Mouse (Mus musculus): ENCODE results near the gene Apol6. TPM values are rescaled to one million over a fixed set of nuclear protein-coding genes. Genes with fewer than 3 reads are reported as not detected.

Gene Apol6
- polyA plus RNA-seq, 1 experiment from 2014 or later, result not detected

DNA sequence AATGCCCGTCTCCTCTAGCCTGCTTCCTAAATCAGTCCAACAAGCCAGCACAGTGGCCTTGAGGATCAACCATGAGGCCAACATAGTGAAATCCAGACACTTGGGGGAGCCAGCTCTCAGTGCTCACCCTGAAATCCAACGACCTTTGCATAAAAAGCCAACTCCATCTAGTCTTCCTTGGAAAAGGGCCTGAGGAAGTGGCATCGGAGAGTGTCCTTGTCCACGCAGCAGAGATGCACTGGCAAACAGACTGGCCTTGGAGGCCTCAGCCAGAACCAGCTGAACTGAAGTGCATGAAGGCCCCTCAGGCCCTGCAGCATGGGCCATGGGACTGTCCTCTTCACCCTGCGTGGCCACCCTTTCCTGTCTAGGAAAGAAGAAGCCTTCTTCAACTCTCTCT lies 36.9 kb downstream of the Apol6 start:
- peaks cover 58% of the 10 kb centered on the region for H3K36me3 ChIP-seq (ENCODE audit: control insufficient read depth, insufficient read depth, low read length)
- no peak overlapping the region for H3K4me3 ChIP-seq (ENCODE audit: low read length)
- H3K27me3 ChIP-seq (ENCODE audit: control insufficient read depth, insufficient read depth, low read length), result no peaks in the 10 kb centered on the region
- H3K4me2 ChIP-seq (replicated peaks; ENCODE audit: low read depth, low read length), result no peak overlapping the region
- 72% methylated on average over 5 of the region's 5 CpGs for WGBS
- ATAC-seq (ENCODE audit: low FRiP score, low TSS enrichment), result no peak
- no peak overlapping the region for H3K9ac ChIP-seq (ENCODE audit: low read depth, low read length)
- no peaks in the 10 kb centered on the region for H3K4me1 ChIP-seq (ENCODE audit: control insufficient read depth, insufficient read depth, low read length)
- no peaks in the 10 kb centered on the region for H3K9me3 ChIP-seq (ENCODE audit: control insufficient read depth, low read length)
- no peak overlapping the region for H3K27ac ChIP-seq (ENCODE audit: low read depth, low read length)

DNA sequence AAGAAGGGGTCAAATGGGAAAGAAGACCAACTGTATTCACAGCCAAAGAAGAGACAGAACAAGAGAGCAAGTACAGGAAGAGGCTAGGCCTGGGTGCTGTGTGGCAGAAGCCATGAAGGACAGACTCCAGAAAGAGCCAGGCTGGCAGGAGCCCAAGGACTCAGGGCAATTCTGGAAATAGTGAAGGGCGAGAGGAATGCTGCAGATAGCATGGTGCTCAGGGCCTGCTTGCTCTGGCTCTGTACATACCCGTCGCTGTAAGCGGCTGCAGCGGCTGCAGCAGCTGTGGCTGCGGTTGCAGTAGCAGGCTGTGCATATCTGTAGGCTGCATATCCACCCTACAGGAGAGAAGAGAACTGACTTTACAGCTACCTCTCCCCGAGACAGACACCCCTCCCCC lies 41.3 kb downstream of the Apol6 start:
- H3K4me3 ChIP-seq (ENCODE audit: low read length), result no peak overlapping the region
- no peak overlapping the region for H3K4me2 ChIP-seq (replicated peaks; ENCODE audit: low read depth, low read length)
- H3K9me3 ChIP-seq (ENCODE audit: control insufficient read depth, low read length), result no peaks in the 10 kb centered on the region
- H3K27me3 ChIP-seq (ENCODE audit: control insufficient read depth, insufficient read depth, low read length), result no peaks in the 10 kb centered on the region
- H3K27ac ChIP-seq (ENCODE audit: low read depth, low read length), result no peak overlapping the region
- peaks cover 58% of the 10 kb centered on the region for H3K36me3 ChIP-seq (ENCODE audit: control insufficient read depth, insufficient read depth, low read length)
- H3K9ac ChIP-seq (ENCODE audit: low read depth, low read length), result no peak overlapping the region
- 97% methylated on average over 7 of the region's 7 CpGs for WGBS
- no peak for ATAC-seq (ENCODE audit: low FRiP score, low TSS enrichment)
- H3K4me1 ChIP-seq (ENCODE audit: control insufficient read depth, insufficient read depth, low read length), result no peaks in the 10 kb centered on the region

DNA sequence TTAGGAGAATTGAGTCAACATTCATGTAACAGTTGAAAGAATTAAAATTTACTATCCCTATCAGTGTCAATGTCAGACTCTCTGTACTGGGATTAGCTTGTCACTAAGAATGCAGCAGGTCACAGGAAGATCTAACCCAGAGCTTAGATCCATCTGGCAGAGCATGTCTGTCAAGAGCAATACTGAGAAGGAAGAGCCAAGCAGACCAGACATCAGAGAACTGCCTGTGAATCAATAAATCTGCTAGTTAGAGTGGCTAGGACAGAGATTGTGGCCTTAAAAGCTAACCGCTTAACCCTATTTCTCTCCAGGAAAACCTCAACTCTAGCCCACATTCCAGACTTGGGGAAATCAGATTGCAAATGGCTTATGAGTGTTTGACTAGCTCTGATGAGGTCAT lies 42.0 kb downstream of the Apol6 start:
- Histone ChIP-seq H3K9ac (ENCODE audit: low read depth, low read length) (no peak overlapping the region), H3K4me2 (replicated peaks; ENCODE audit: low read depth, low read length) (no peak overlapping the region), H3K4me1 (ENCODE audit: control insufficient read depth, insufficient read depth, low read length) (no peaks in the 10 kb centered on the region), H3K36me3 (ENCODE audit: control insufficient read depth, insufficient read depth, low read length) (peaks cover 59% of the 10 kb centered on the region), H3K9me3 (ENCODE audit: control insufficient read depth, low read length) (no peaks in the 10 kb centered on the region), H3K4me3 (ENCODE audit: low read length) (no peak overlapping the region), H3K27ac (ENCODE audit: low read depth, low read length) (no peak overlapping the region), H3K27me3 (ENCODE audit: control insufficient read depth, insufficient read depth, low read length) (no peaks in the 10 kb centered on the region)
- no peak for ATAC-seq (ENCODE audit: low FRiP score, low TSS enrichment)
- WGBS, result 93% methylated on average over 1 of the region's 1 CpGs

DNA sequence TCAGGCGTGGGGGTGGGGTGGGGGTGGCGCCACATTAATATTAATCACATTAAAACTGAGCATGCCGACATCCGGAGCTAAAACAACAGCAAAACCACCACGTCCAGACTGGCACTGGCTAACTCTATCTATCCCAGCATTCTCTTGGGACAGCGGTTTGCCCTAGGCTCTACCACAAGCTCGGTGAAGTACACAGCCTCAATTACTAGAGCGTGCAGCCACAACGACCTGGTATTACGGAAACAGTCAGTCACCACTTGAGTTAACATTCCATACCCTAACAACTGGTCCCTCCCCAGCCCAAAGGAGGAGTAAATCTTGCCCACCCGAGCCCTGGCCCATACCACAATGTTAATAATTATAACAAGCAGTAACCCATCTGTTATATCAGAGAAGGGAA lies 44.7 kb downstream of the Apol6 start:
- Histone ChIP-seq H3K27me3 (ENCODE audit: control insufficient read depth, insufficient read depth, low read length) (no peaks in the 10 kb centered on the region), H3K4me3 (ENCODE audit: low read length) (no peak overlapping the region), H3K36me3 (ENCODE audit: control insufficient read depth, insufficient read depth, low read length) (peaks cover 63% of the 10 kb centered on the region), H3K9me3 (ENCODE audit: control insufficient read depth, low read length) (no peaks in the 10 kb centered on the region), H3K9ac (ENCODE audit: low read depth, low read length) (no peak overlapping the region), H3K4me1 (ENCODE audit: control insufficient read depth, insufficient read depth, low read length) (no peaks in the 10 kb centered on the region), H3K27ac (ENCODE audit: low read depth, low read length) (no peak overlapping the region), H3K4me2 (replicated peaks; ENCODE audit: low read depth, low read length) (no peak overlapping the region)
- no peak for ATAC-seq (ENCODE audit: low FRiP score, low TSS enrichment)
- WGBS, result 51% methylated on average over 11 of the region's 11 CpGs

DNA sequence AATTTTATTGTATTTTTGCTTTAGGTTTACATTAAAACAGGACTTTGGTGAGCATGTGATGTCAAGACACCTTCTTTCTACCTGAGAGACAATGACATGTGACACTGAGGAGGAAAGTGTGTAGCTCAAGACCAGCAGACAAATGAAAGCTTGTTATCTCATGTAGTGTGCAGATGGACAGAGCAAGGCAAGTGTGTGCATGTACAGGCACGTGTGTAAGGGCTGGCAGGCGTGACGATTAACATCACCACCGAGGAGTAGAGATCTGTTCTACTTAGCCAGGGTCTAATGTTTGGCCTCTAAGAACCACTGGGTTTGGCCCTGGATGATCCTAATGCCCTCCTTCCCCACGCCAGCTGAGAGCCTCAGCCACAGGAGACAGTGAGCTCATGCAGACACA lies 46.0 kb downstream of the Apol6 start:
- Histone ChIP-seq H3K27me3 (ENCODE audit: control insufficient read depth, insufficient read depth, low read length) (no peaks in the 10 kb centered on the region), H3K4me1 (ENCODE audit: control insufficient read depth, insufficient read depth, low read length) (no peaks in the 10 kb centered on the region), H3K9ac (ENCODE audit: low read depth, low read length) (no peak overlapping the region), H3K4me2 (replicated peaks; ENCODE audit: low read depth, low read length) (no peak overlapping the region), H3K27ac (ENCODE audit: low read depth, low read length) (no peak overlapping the region), H3K9me3 (ENCODE audit: control insufficient read depth, low read length) (no peaks in the 10 kb centered on the region), H3K4me3 (ENCODE audit: low read length) (no peak overlapping the region), H3K36me3 (ENCODE audit: control insufficient read depth, insufficient read depth, low read length) (peaks cover 63% of the 10 kb centered on the region)
- 84% methylated on average over 5 of the region's 5 CpGs for WGBS
- ATAC-seq (ENCODE audit: low FRiP score, low TSS enrichment), result no peak

DNA sequence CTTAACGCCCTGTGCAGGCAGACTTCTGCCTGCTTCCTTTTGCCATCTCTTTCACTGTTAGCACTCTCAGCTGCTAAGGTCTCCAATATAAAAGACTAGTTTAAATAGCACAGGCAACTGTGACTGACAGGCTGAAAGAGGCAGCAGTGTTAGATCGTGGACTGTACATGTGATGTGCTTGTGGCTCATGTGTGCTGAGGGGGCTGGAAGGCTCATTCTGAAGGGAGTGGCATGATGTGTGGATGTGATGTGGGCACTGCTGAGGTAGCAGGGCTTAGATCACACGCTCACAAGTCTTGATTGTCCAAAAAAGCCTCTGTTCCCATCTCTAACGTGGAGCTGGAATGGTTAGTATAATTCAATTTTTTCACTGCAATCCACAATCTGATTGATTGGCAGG lies 46.9 kb downstream of the Apol6 start:
- H3K4me1 ChIP-seq (ENCODE audit: control insufficient read depth, insufficient read depth, low read length), result no peaks in the 10 kb centered on the region

DNA sequence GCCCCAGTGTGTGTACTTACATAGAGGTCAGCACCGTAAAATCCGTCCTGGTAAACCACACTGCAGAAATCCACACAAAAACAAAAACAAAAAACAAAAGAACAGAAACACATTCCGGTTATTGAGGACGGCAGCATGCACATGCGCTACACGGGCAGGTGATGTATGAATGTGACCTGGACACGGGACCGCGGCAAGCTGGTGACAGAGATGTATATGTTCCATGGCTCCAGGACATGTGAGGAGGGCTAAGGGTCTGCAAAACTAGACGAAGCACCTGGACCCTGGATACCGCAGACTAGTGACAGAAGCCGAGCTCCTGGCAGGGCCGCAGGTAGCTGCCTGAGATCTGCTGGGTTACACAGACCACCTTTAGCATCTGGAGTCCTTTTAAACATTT lies 49.9 kb downstream of the Apol6 start:
- Histone ChIP-seq H3K4me2 (replicated peaks; ENCODE audit: low read depth, low read length) (no peak overlapping the region), H3K36me3 (ENCODE audit: control insufficient read depth, insufficient read depth, low read length) (peaks cover 63% of the 10 kb centered on the region), H3K27me3 (ENCODE audit: control insufficient read depth, insufficient read depth, low read length) (no peaks in the 10 kb centered on the region), H3K9me3 (ENCODE audit: control insufficient read depth, low read length) (no peaks in the 10 kb centered on the region), H3K27ac (ENCODE audit: low read depth, low read length) (no peak overlapping the region), H3K9ac (ENCODE audit: low read depth, low read length) (no peak overlapping the region), H3K4me3 (ENCODE audit: low read length) (no peak overlapping the region), H3K4me1 (ENCODE audit: control insufficient read depth, insufficient read depth, low read length) (no peaks in the 10 kb centered on the region)
- 93% methylated on average over 13 of the region's 13 CpGs for WGBS
- no peak for ATAC-seq (ENCODE audit: low FRiP score, low TSS enrichment)

More for the DNA sequence above, 46.9 kb downstream of the Apol6 start:
- Histone ChIP-seq H3K36me3 (ENCODE audit: control insufficient read depth, insufficient read depth, low read length) (peaks cover 64% of the 10 kb centered on the region), H3K4me3 (ENCODE audit: low read length) (no peak overlapping the region), H3K9ac (ENCODE audit: low read depth, low read length) (no peak overlapping the region), H3K27me3 (ENCODE audit: control insufficient read depth, insufficient read depth, low read length) (no peaks in the 10 kb centered on the region), H3K9me3 (ENCODE audit: control insufficient read depth, low read length) (no peaks in the 10 kb centered on the region), H3K4me2 (replicated peaks; ENCODE audit: low read depth, low read length) (no peak overlapping the region), H3K27ac (ENCODE audit: low read depth, low read length) (no peak overlapping the region)
- WGBS, result 88% methylated on average over 4 of the region's 4 CpGs
- no peak for ATAC-seq (ENCODE audit: low FRiP score, low TSS enrichment)

DNA sequence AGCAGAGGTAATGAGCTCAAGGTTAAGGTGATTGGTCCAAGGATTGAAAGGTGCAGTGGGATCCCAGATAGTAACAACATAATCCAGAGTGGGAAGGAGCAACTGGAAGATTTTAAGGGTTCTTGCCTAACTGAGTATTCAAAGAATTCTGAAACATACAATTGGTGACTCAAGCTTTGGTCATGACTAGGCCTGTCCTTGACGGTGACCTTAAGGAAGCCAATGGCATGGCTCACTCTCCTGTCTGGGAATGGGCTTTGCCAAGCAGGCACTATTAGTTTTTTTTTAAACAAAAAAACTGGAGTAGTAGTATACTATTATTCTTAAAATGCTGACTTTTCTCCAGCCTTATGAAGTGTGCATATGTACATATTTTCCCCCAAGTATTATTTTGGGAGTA lies 50.7 kb downstream of the Apol6 start:
- Histone ChIP-seq H3K36me3 (ENCODE audit: control insufficient read depth, insufficient read depth, low read length) (peaks cover 66% of the 10 kb centered on the region), H3K9ac (ENCODE audit: low read depth, low read length) (no peak overlapping the region), H3K4me3 (ENCODE audit: low read length) (no peak overlapping the region), H3K27me3 (ENCODE audit: control insufficient read depth, insufficient read depth, low read length) (no peaks in the 10 kb centered on the region), H3K9me3 (ENCODE audit: control insufficient read depth, low read length) (no peaks in the 10 kb centered on the region), H3K27ac (ENCODE audit: low read depth, low read length) (no peak overlapping the region), H3K4me2 (replicated peaks; ENCODE audit: low read depth, low read length) (no peak overlapping the region), H3K4me1 (ENCODE audit: control insufficient read depth, insufficient read depth, low read length) (no peaks in the 10 kb centered on the region)
- no peak for ATAC-seq (ENCODE audit: low FRiP score, low TSS enrichment)
- whole genome bisulfite sequencing, result 91% methylated on average over 1 of the region's 1 CpGs

DNA sequence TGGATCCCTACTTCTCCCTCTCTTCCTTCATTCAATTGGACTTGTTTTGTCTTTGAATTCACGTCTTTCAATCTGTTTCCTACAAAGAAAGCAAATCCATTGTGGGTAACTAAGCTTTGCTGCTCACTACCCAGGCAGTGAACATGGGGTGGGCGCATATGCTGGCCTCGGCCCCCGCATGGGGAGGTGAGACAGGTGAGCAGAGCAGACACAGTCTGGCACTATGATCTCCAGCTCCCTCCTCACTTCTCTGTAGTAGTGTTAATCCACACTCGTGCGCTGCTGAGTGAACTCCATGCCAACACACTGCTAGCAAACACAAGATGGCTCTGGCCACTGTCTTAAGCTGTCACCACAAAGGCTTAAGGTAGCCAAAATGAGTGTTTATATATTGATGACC lies 52.8 kb downstream of the Apol6 start:
- H3K36me3 ChIP-seq (ENCODE audit: control insufficient read depth, insufficient read depth, low read length), result peaks cover 59% of the 10 kb centered on the region
- no peak overlapping the region for H3K9ac ChIP-seq (ENCODE audit: low read depth, low read length)
- WGBS, result 93% methylated on average over 6 of the region's 6 CpGs
- no peaks in the 10 kb centered on the region for H3K4me1 ChIP-seq (ENCODE audit: control insufficient read depth, insufficient read depth, low read length)
- H3K27me3 ChIP-seq (ENCODE audit: control insufficient read depth, insufficient read depth, low read length), result no peaks in the 10 kb centered on the region
- no peak overlapping the region for H3K4me3 ChIP-seq (ENCODE audit: low read length)
- no peaks in the 10 kb centered on the region for H3K9me3 ChIP-seq (ENCODE audit: control insufficient read depth, low read length)
- H3K4me2 ChIP-seq (replicated peaks; ENCODE audit: low read depth, low read length), result no peak overlapping the region
- H3K27ac ChIP-seq (ENCODE audit: low read depth, low read length), result no peak overlapping the region
- ATAC-seq (ENCODE audit: low FRiP score, low TSS enrichment), result no peak

DNA sequence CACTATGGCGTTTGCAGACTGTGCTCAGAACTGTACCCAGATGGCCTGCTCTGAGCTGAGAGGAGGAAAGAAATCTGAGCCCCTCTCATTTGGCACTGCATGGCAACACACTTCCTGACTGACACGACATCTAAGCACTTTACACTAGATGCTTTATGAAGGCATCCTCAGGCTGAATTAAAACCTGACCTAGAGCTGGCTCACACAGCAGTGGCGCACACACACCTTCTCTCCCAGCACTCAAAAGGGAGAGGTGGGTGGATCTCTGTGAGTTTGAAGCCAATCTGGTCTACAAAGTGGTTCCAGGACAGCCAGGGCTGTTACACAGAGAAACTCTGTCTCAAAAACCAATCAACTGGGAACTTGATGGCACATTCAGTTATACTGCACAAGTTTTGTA lies 55.2 kb downstream of the Apol6 start:
- H3K4me2 ChIP-seq (replicated peaks; ENCODE audit: low read depth, low read length), result no peak overlapping the region

More for the DNA sequence above, 55.2 kb downstream of the Apol6 start:
- no peak for ATAC-seq (ENCODE audit: low FRiP score, low TSS enrichment)
- 0 out of 2 replicates have a peak, but pooled peaks cover 4% of the 10 kb centered on the region for H3K4me1 ChIP-seq (ENCODE audit: control insufficient read depth, insufficient read depth, low read length)
- no peaks in the 10 kb centered on the region for H3K27me3 ChIP-seq (ENCODE audit: control insufficient read depth, insufficient read depth, low read length)
- peaks cover 42% of the 10 kb centered on the region for H3K36me3 ChIP-seq (ENCODE audit: control insufficient read depth, insufficient read depth, low read length)
- H3K9me3 ChIP-seq (ENCODE audit: control insufficient read depth, low read length), result no peaks in the 10 kb centered on the region
- no peak overlapping the region for H3K27ac ChIP-seq (ENCODE audit: low read depth, low read length)
- no peak overlapping the region for H3K4me3 ChIP-seq (ENCODE audit: low read length)
- H3K9ac ChIP-seq (ENCODE audit: low read depth, low read length), result no peak overlapping the region
- 43% methylated on average over 3 of the region's 3 CpGs for WGBS

Data from kidney, embryonic 14.5 days (tissue).